Mouse (Mus musculus): ENCODE measurements around the gene Adgrg3. TPM values are rescaled to one million over a fixed set of nuclear protein-coding genes. Genes with fewer than 3 reads are reported as not detected.

Gene Adgrg3
- total RNA-seq, 2 experiments from 2014 or later: 142 to 170 TPM

DNA sequence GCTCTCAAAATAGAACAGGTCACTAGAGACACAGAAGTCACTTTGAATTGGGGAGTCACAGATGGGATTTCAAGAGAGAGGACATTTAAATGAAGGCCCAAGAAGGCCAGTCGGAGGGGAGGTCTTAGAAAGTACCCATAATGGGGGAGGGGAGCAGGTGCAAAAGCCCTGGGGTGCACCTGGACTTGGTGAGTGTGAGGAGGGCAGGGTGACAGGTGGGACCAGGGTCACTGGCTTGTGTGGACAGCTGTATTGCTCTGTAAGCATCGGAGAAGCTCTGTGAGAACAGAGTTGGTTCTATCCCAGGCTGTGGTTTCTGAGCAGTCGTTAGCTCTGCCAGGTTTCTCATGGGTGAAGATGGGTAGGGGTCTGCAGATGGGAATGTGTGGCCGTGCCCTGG lies 25.5 kb upstream of the Adgrg3 start:
- no peak for ATAC-seq (replicated peaks; ENCODE audit: poor library complexity, severe bottlenecking)

DNA sequence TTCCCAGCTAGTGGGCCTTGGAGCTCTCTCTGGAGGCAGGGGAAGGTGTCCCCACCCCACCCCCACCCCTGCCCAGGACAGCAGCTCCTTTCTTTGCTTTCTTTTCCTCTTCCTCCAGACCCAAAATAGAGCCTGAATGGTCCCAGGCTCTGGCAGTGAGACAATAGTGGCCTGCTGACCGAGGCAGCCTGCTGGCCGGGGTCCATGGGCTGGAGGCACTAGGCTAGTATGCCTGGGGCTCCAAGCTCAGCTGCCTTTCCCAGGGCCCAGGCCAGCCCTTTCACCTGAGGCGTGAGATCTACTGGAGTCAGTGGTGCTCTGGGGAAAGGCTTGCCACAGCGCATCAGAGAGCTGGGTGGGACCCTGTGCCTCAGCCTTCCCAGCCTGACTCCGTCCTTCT lies 25.0 kb upstream of the Adgrg3 start:
- ATAC-seq (replicated peaks; ENCODE audit: poor library complexity, severe bottlenecking): no peak

DNA sequence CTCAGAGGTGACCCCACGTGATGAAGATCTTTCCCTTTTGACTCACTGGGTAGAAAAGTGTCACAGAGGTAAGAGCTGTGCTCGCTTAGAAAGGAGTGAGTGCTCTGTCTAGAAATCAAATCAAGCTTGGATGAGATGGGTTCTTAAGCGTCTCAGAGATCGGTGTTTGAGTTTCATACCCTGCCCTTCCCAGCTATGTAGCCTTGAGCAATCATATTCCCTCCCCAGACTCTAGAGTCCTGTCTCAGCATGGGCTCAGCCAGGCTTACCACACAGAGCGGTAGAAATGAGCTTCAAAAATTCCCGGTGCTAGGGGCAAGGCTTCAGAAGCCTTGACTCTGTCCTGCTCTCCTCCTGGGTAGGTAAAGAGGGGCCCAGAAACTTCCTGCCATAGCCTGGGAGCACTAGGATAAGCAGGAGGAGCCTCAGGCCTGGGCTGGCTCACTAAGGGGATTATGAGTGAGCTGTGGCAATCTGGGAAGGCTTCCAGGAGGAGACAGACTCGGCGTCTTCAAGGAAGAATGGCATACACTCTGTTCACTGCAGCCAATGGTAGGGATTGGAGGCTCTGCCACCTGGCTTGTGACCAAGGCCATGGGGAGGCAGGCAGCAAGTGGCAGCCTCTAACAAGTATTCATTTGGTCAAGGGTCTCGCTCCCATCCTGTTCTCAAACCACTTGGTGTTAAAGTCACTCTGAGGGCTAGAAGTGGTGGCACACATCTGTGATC lies 24.3 kb upstream of the Adgrg3 start:
- no peak for ATAC-seq (replicated peaks; ENCODE audit: poor library complexity, severe bottlenecking)

DNA sequence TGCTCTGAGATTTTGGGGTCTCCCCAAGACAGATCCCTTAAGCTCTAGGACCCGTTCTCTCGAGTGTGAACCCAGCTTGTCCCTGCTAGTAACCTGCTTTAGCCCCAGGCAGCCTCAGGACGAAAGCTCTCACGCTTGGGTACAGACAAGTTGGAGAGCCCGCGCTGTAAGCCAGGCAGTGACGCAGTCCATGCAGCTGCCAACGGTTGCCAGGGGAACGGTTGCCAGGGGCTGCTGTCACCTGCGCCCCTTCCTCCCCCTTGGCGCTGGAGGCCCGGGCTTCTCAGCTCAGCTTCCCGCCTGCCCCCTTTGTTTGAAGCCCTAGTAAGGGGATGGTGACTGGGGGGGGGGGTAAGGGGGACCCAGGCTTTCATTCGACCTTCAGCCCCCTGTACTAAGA lies 23.5 kb upstream of the Adgrg3 start:
- ATAC-seq (replicated peaks; ENCODE audit: poor library complexity, severe bottlenecking): no peak

DNA sequence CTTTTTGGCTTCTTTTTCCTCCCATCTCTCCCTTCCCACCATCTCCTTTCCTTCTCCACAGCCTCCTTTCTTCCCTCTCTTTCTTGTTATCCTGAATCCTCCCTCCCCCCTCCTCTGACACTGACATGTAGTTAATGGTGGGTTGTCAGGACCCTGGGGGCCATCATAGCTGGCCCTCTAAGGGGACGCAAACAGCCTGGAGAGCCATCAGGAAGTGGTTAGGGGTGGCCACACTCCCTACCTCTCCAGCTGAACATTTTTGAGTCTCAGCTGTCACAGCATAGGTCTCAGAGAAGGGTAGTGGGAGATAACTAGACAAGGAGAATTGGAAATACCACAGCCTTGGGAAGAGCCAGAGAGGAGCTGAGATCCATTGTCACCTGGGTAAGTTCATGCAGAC lies 23.0 kb upstream of the Adgrg3 start:
- ATAC-seq (replicated peaks; ENCODE audit: poor library complexity, severe bottlenecking): no peak

DNA sequence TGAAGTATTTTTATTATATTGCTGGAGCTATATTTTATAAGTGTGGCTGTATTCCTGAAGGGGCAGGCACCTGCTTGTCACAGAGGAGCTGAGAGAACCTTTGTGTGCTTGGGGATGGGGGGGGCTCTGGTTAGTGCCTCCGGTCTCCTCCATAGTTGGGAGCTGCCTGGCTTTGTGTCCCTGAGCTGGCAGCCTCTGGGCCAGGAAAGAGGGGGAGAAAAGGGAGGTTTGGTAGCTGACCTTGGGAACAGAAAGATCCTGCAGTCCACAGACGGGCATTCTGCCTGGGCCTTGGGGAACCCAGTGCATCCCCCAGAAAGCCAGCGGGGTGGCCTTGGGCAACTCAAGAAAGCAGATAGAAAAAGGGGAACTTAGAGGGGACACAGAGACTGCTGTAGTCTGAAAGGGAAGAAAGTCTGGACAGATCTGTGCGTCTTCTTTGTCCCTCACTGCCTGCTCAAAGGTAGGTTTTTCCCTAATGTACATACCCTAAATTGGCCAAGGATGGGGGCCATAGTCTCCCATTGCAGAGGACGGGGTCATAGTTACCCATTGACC lies 22.1 kb upstream of the Adgrg3 start:
- ATAC-seq (replicated peaks; ENCODE audit: poor library complexity, severe bottlenecking): peak; percentile 57

DNA sequence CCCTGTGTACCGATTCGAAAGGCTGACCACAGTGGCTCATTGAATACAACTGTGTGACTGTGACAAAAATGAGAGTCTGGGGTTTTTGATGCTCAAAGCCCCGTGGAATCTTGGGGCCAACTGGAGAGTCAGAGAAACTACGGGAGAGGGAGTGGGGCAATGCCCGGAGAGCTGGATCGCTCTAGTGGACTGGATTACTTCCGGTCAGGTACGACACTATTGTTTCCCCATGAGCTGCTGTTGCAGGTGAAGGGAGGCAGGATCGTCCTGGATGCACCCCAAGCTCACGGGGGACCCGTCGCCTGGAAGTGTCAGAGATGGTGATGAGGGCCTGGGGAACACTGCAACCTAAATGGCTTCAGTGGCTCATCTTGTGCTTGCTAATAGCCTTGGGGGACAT lies 21.5 kb upstream of the Adgrg3 start:
- ATAC-seq (replicated peaks; ENCODE audit: poor library complexity, severe bottlenecking): no peak

DNA sequence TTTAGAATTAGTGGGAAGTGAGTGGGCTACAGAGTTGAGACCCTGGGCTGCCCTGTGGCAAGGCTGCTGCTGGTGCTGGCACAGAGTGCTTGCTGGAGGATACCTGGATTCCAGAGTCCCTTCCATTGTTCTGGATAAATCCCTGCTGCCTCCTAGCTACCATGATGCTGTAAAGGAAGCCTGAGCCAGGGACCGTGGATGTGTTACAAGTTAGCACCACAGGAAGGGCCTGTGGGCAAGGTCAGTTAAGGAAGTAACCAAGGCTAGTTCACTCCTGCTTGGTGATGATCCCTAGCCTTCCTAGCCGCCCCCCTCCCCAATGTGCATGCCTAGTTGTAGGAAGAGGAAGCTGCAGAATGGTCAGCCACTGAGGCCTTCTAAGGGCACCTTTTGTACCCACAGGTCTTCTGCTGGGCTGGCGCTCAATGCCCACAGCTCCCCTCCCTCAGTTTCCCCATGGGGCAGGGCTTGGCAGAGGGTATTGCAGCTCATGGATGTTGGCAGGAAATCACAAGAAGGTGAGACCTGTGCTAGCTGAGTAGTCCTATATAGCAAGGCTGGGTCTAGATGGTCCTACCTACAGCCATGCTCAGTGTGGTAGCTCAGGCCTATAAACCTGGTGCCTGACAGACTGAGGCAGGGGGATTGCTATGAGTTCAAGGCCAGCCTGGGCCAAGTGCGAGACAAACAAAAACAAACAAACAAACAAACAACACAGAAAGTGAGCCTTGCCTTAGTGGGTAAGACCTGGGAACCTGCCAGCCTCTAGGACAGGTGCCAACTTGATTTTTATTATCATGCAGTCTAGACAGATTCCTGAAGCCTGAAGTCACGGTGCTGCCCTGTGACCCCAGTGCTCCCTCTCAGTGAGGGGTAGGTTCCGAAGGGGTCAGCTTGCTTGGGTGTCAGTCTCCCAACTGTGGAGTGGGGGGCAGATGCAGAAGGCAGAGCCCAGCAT lies 20.3 kb upstream of the Adgrg3 start:
- peak; percentile 7; the same call in 1 of the 2 replicates for ATAC-seq (replicated peaks; ENCODE audit: poor library complexity, severe bottlenecking)

DNA sequence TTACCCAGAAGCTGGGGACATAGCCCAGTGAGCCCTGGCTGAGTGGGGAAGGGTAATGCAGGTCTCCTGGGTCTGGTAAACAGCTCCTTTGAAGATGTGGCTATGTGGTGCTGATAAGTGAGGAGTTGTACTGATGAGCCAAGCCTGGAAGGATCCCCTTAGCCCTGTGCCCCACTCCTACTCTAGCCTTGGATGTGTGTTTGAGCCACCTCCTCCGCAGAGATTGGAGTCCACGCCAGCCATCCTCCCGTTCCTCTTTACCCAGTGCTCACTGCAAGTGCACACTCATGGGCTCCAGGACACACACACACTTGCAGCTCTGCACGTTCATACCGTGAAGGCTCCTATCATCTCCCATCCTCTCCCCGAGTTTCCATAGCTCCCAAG lies 19.6 kb upstream of the Adgrg3 start:
- ATAC-seq (replicated peaks; ENCODE audit: poor library complexity, severe bottlenecking): no peak

DNA sequence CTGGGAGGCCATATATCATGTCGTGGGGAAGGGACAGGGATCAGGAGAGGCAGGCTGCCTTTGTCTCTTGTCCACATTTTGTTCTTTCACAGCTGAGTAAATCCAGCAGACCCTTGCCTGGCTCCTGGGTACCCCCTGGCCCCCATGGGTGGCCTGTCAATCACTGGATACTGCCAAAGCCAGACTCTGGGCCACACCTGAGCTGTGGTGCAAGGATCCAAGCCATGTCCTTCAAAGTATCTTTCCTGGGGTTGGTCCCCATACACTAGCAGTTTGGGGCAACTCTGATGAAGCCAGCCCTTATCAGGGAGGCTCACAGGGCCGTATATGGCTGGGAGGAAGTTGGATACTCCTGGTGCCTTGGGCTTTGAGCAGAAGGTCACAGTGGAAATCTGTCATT lies 19.1 kb upstream of the Adgrg3 start:
- ATAC-seq (replicated peaks; ENCODE audit: poor library complexity, severe bottlenecking): no peak

DNA sequence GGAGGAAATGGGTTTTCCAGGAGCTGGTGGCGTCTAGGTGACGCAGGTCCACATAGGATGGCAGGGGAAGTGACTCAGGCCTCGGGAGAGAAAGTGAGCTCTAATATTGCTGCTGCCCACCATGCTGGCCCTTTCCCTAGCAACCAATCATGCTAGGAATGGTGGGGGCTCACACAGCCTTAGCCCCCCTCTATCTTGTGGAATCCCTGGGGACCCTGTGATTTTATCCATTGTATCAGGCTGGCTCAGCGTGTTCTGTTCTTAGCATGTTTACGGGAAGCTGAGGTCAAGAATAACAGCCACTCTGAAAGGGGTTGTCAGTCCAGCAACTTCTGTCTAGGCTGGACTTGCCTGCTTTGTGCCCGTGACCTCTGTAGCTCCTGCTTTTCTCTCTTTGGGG lies 18.5 kb upstream of the Adgrg3 start:
- no peak for ATAC-seq (replicated peaks; ENCODE audit: poor library complexity, severe bottlenecking)

DNA sequence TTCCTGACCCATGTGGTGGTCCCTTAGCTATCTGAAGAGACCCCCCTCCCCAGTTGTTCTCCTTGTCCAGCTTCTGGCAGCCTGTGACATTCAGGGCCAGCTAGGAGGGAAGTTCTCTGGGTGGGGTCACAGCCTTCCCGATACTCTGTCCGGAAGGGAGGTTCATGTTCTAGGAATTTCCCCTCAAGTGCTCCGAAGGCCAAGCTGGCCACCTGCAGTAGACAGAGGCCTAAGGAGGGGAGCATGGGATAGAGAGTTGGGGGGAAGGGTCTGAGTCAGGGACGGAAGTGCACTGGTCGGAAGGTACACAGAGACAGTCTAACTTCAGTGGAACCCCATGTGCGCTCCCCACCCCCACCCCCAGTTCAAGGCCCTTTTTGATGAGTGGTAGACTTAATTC lies 17.5 kb upstream of the Adgrg3 start:
- ATAC-seq (replicated peaks; ENCODE audit: poor library complexity, severe bottlenecking): no peak

DNA sequence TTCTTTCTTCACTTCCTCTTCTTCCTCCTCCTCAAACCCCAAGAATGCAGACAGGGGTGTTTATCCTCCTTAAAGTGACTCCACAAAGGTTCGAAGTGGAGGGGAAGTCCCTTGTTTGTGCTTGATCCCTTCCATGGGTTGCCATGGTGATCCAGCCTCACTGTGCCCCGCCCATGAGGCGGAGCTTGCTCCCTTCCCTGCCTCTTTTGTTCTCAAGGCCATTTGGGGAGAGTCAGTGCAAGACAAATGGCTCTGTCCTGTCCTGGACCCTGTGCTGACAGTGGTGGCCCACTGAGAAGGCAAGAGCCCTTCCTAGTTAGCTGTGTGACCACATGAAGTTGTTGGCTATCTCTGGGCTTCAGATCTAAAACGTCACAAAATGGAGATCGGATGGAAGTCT lies 16.8 kb upstream of the Adgrg3 start:
- ATAC-seq (replicated peaks; ENCODE audit: poor library complexity, severe bottlenecking): peak; percentile 79

DNA sequence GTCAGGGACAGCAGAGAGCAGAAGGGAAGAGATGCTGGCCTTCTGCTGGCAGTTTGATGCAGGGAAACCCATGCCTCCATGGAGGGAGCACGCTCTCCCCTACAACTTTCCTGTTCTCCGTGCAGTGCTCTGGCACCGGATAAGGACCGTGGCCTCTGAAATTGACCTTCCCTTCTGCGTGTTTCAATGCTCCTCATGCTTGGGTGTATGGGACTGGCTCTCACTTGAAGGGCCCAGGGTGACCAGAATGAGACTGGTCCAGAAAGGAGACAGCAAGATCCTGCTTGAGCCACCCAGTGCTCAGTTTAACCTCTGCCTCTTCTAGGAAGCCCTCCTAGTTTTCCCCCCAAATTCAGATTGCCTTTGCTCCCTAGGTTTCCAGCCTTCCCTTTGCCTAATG lies 16.3 kb upstream of the Adgrg3 start:
- ATAC-seq (replicated peaks; ENCODE audit: poor library complexity, severe bottlenecking): no peak

DNA sequence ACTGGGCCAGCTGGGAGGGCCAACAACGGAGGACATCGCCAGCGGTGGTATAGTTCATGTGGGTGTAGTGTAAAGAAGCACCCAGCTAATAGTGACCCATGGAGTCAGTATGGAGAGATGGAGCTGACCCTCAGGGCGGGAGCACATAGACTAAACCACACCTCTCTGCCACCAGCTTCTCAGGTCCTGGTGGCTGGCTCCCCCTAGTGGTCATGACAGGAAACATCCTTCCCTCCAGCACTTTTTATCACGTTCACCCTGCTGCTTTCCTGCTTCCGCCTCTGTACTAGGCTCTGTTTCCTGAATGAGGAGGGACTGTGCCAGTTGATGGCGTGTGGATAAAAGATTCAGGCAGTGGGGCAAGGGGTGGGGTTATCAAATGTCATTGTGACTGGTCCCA lies 15.8 kb upstream of the Adgrg3 start:
- ATAC-seq (replicated peaks; ENCODE audit: poor library complexity, severe bottlenecking): peak; percentile 71

DNA sequence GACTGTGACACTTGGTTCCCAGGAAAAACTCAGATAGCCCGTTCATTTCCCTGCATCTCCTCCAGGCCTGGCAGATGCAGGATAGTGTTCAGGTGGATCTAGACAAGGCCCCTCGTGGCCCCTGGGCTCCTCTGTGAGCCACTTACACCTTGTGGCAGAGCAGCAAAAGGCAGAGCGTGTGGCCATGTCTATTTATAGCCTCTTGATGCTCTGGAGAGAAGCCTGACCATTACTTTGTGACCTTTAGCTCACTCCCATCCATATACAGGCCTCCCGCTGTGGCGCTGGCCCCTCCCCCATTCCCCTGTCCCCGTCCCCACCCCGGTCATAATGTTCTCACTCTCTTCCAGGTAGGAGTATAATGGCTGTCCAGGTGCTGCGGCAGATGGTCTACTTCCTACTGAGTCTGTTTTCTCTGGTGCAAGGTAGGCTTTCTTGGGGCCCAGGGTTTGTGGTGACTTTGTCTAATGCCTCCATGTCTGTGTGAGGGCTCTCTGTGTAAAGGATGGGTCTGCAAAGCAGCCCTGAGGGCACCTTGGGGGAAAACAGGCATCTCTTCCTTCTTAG lies 15.3 kb upstream of the Adgrg3 start:
- no peak for ATAC-seq (replicated peaks; ENCODE audit: poor library complexity, severe bottlenecking)

DNA sequence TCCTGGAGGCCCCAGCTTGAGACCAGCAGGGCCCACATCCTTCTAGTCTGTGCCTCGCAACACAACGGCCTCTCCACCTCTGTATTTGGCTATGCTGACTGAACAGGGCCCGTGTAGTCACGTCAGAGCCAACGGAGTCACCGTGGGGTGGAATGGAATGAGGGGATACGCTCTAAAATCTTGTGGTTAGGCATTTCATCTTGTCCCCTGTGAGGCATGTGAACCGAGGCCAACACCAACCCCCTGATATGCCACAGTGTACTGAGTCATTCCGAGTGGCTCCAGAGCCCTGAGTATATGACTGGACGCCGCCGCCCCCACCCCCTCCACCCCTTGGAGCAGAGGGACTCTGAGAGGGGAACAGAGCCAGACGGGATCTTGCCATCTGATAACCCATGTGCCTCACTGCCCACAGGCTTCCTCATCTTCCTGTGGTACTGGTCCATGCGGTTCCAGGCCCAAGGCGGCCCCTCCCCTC lies 5.0 kb upstream of the Adgrg3 start:
- peak; percentile 64 for ATAC-seq (replicated peaks; ENCODE audit: poor library complexity, severe bottlenecking)

DNA sequence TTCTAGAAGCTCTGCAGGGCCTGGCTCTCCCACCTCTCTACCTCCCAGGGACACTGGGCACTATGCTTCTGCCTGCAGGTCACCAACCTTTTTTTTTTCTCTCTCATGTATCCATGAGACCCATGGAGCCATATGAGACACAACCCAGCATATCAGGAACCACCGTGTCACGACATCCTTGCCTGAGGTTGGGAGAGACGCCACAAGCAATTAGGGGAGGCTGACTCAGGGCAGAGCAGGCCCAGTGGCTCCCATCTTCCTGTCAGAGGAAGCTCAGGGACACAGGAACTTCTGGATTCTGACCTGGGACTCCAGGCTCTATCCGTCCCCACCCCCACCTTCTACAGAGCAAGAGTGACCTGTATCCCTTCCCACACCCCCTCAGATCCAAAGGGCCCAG lies 1.6 kb upstream of the Adgrg3 start:
- ATAC-seq (replicated peaks; ENCODE audit: poor library complexity, severe bottlenecking): no peak

DNA sequence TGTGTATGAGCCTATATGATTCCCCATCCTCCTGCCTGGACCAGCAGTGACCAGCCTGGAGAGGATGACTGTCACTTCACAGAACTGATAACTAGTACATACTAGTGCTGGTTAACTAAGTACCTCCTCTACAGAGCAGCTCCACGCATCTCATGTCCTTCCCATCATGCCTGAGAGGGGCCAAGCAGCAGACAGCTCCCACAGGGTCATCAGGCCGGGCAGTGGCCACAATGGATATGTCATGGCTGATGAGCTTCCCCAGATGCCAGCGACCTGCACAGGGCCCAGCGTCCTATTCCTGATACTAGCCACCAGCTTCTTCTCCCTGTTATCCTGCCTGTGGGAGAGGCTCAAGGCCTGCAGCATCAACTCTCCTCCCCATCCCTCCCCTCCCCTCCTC lies 808 bp upstream of the Adgrg3 start:
- ATAC-seq (replicated peaks; ENCODE audit: poor library complexity, severe bottlenecking): no peak

DNA sequence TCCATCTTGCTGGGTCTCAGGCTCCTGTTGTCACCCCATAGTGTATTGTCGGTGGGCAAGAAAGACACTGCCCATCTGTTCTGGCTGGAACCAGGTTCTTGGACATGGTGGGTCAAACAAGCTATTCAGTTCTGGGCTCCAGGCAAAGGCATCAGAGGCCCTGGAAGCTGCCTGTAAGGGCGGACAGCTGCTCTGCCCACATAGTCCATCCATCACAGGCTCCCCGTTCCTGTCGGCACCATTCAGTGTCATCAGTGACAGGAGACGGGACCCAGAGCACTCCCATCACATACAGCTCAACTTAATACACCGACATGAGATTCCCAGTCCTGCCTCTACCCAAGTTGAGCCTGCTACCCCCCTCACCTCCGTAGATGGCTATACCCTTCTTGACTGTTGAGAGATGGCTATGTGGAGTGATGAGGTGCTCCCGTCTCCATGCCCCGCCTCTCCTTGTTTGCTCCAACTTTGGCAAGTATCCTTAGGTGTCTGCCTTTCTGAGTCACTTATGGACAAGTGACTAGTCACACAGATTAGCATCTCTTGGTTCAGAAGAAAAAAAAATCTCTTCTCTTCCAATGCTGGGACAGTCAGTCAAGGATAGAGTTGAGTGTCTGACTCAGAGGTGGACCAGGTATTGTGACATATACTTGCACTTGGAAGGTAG lies 610 bp downstream of the Adgrg3 start:
- no peak for ATAC-seq (replicated peaks; ENCODE audit: poor library complexity, severe bottlenecking)

All from granulocyte monocyte progenitor cell, adult 5-6 weeks (primary cell).